Mouse (Mus musculus) MEL (cell line): ENCODE results near the gene Cwc15. TPM values are rescaled to one million over a fixed set of nuclear protein-coding genes. Genes with fewer than 3 reads are reported as not detected.
A peak's percentile ranks its signal among the peaks of the same experiment; 100 is the strongest.
"Not testable (repeated sequence)": the region's sequence is repeated elsewhere in the genome, so short reads cannot be mapped to it uniquely, and the experiment has no call there.

Experiments used
- DNase-seq: peaks from one replicate; pipeline ENCODE4 v3.0.0; 2011; ENCODE audit warnings: low read depth, low spot score
- H3K27ac ChIP-seq: 2 replicates; pipeline ENCODE4 v1.5.1; 2012; ENCODE audit warnings: low read depth, mild to moderate bottlenecking, control low read depth, low read length, moderate library complexity; ENCODE audit not compliant: control insufficient read depth
- H3K27me3 ChIP-seq, 2 experiments: fragments of 150-350 bp in 1 of 2; sonication (generic) in 1 of 2; 2 replicates each; pipeline ENCODE4 v1.6.1; 2012; ENCODE audit warnings: low read length in 2 of 2, mild to moderate bottlenecking in 2 of 2, improper control_type of control experiment in 1 of 2, moderate library complexity in 1 of 2; ENCODE audit not compliant: insufficient read depth in 2 of 2, control insufficient read depth in 1 of 2
- H3K36me3 ChIP-seq, 2 experiments: 2 replicates each; pipeline ENCODE4 v1.6.1; 2012 to 2014; ENCODE audit warnings: low read length in 2 of 2, improper control_type of control experiment in 1 of 2, inconsistent platforms in 1 of 2, mild to moderate bottlenecking in 1 of 2; ENCODE audit not compliant: insufficient read depth in 2 of 2, control insufficient read depth in 1 of 2
- H3K4me1 ChIP-seq, 2 experiments: fragments of 150-350 bp in 1 of 2; sonication (generic) in 1 of 2; 2 replicates each; pipeline ENCODE4 v1.6.1; 2012; ENCODE audit warnings: low read length in 2 of 2, improper control_type of control experiment in 1 of 2, mild to moderate bottlenecking in 1 of 2; ENCODE audit not compliant: insufficient read depth in 2 of 2, control insufficient read depth in 1 of 2
- H3K4me3 ChIP-seq, 2 experiments: fragments of 150-350 bp in 1 of 2; sonication (generic) in 1 of 2; 2 replicates each; pipeline ENCODE4 v1.5.1; 2012; ENCODE audit warnings: low read depth in 2 of 2, low read length in 2 of 2, mild to moderate bottlenecking in 2 of 2, moderate library complexity in 2 of 2, control low read depth in 1 of 2, improper control_type of control experiment in 1 of 2; ENCODE audit not compliant: control insufficient read depth in 1 of 2, insufficient read depth in 1 of 2
- H3K79me2 ChIP-seq: 2 replicates; pipeline ENCODE4 v1.6.1; 2012; ENCODE audit warnings: mild to moderate bottlenecking, low read length, moderate library complexity; ENCODE audit not compliant: control insufficient read depth, poor library complexity, insufficient read depth
- H3K9ac ChIP-seq: 2 replicates; pipeline ENCODE4 v1.6.1; 2012; ENCODE audit warnings: low read depth, mild to moderate bottlenecking, control low read depth, low read length, moderate library complexity; ENCODE audit not compliant: control insufficient read depth, poor library complexity, severe bottlenecking
- H3K9me3 ChIP-seq: fragments of 150-350 bp; sonication (generic); replicated peaks from 2 replicates; pipeline ENCODE4 v1.6.1; 2012; ENCODE audit warnings: mild to moderate bottlenecking, low read length, improper control_type of control experiment, moderate library complexity; ENCODE audit not compliant: insufficient read depth
- CTCF ChIP-seq, 3 experiments: IDR thresholded peaks in 2 of 3; conservative IDR thresholded peaks in 1 of 3; 2 replicates each; pipeline ENCODE4 v1.5.1; 2011 to 2012; ENCODE audit warnings: low read length in 3 of 3, low read depth in 2 of 3, mild to moderate bottlenecking in 2 of 3, improper control_type of control experiment in 1 of 3, inconsistent platforms in 1 of 3, mixed read lengths in 1 of 3, moderate library complexity in 1 of 3; ENCODE audit not compliant: control insufficient read depth in 1 of 3, insufficient read depth in 1 of 3, poor library complexity in 1 of 3, severe bottlenecking in 1 of 3
- E2F4 ChIP-seq: IDR thresholded peaks from 2 replicates; pipeline ENCODE4 v1.6.1; 2011; ENCODE audit warnings: low read depth, low read length, improper control_type of control experiment, borderline replicate concordance
- ELF1 ChIP-seq: IDR thresholded peaks from 2 replicates; pipeline ENCODE4 v1.6.1; 2014; ENCODE audit warnings: low read depth, mild to moderate bottlenecking, inconsistent platforms, low read length, improper control_type of control experiment, moderate library complexity
- EP300 ChIP-seq, 2 experiments: IDR thresholded peaks; 2 replicates each; pipeline ENCODE4 v1.6.1; 2011; ENCODE audit warnings: improper control_type of control experiment in 2 of 2, low read length in 2 of 2, low read depth in 1 of 2, mild to moderate bottlenecking in 1 of 2
- GABPA ChIP-seq: IDR thresholded peaks from 2 replicates; pipeline ENCODE4 v1.6.1; 2012; ENCODE audit warnings: low read depth, mild to moderate bottlenecking, inconsistent platforms, low read length, improper control_type of control experiment, moderate library complexity
- GATA1 ChIP-seq: IDR thresholded peaks from 2 replicates; pipeline ENCODE4 v1.6.1; 2011; ENCODE audit warnings: low read depth, low read length, improper control_type of control experiment
- JUND ChIP-seq: IDR thresholded peaks from 2 replicates; pipeline ENCODE4 v1.6.1; 2011; ENCODE audit warnings: low read depth, mild to moderate bottlenecking, improper control_type of control experiment, low read length
- KAT2A ChIP-seq: conservative IDR thresholded peaks from 2 replicates; pipeline ENCODE4 v1.6.1; 2012; ENCODE audit warnings: low read depth, low read length, improper control_type of control experiment, inconsistent platforms
- MAX ChIP-seq: IDR thresholded peaks from 2 replicates; pipeline ENCODE4 v1.6.1; 2011; ENCODE audit warnings: low read length, improper control_type of control experiment
- MEF2A ChIP-seq: IDR thresholded peaks from 2 replicates; pipeline ENCODE4 v1.6.1; 2014; ENCODE audit warnings: low read depth, mild to moderate bottlenecking, inconsistent platforms, low read length, improper control_type of control experiment; ENCODE audit not compliant: poor library complexity, insufficient replicate concordance, severe bottlenecking; ENCODE audit errors: extremely low read depth
- MYC ChIP-seq: IDR thresholded peaks from 2 replicates; pipeline ENCODE4 v1.6.1; 2011; ENCODE audit warnings: low read depth, mild to moderate bottlenecking, low read length, improper control_type of control experiment, moderate library complexity
- POLR2A ChIP-seq, 2 experiments: IDR thresholded peaks; 2 replicates each; pipeline ENCODE4 v1.6.1; 2011 to 2012; ENCODE audit warnings: low read length in 2 of 2, mild to moderate bottlenecking in 2 of 2, control low read depth in 1 of 2, improper control_type of control experiment in 1 of 2, low read depth in 1 of 2, moderate library complexity in 1 of 2; ENCODE audit not compliant: control insufficient read depth in 1 of 2, insufficient read depth in 1 of 2, poor library complexity in 1 of 2
- POLR2AphosphoS2 ChIP-seq: IDR thresholded peaks from 2 replicates; pipeline ENCODE4 v1.6.1; 2011; ENCODE audit warnings: low read length, improper control_type of control experiment
- POLR2AphosphoS5 ChIP-seq: IDR thresholded peaks from 2 replicates; pipeline ENCODE4 v1.6.1; 2012; ENCODE audit warnings: low read depth, borderline replicate concordance, mild to moderate bottlenecking, inconsistent platforms, low read length, moderate library complexity, mixed read lengths
- RAD21 ChIP-seq: IDR thresholded peaks from 2 replicates; pipeline ENCODE4 v1.6.1; 2011; ENCODE audit warnings: mild to moderate bottlenecking, low read depth, low read length, improper control_type of control experiment
- RCOR1 ChIP-seq: IDR thresholded peaks from 2 replicates; pipeline ENCODE4 v1.6.1; 2012; ENCODE audit warnings: low read depth, mild to moderate bottlenecking, inconsistent platforms, low read length, improper control_type of control experiment
- SIN3A ChIP-seq: IDR thresholded peaks from 2 replicates; pipeline ENCODE4 v1.6.1; 2012; ENCODE audit warnings: low read length, improper control_type of control experiment, inconsistent platforms
- SMC3 ChIP-seq: IDR thresholded peaks from 2 replicates; pipeline ENCODE4 v1.6.1; 2011; ENCODE audit warnings: low read depth, low read length, improper control_type of control experiment
- TAL1 ChIP-seq: IDR thresholded peaks from 2 replicates; pipeline ENCODE4 v1.6.1; 2012; ENCODE audit warnings: mild to moderate bottlenecking, inconsistent platforms, low read length, moderate library complexity, mixed read lengths
- TBP ChIP-seq: IDR thresholded peaks from 2 replicates; pipeline ENCODE4 v1.8.0; 2011; ENCODE audit warnings: low read depth, low read length, improper control_type of control experiment
- TCF12 ChIP-seq: IDR thresholded peaks from 2 replicates; pipeline ENCODE4 v1.6.1; 2014; ENCODE audit warnings: low read depth, mild to moderate bottlenecking, inconsistent platforms, low read length, improper control_type of control experiment, moderate library complexity
- UBTF ChIP-seq: IDR thresholded peaks from 2 replicates; pipeline ENCODE4 v1.6.1; 2012; ENCODE audit warnings: low read depth, mild to moderate bottlenecking, inconsistent platforms, low read length, improper control_type of control experiment, moderate library complexity, borderline replicate concordance; ENCODE audit not compliant: insufficient read depth
- ZC3H11A ChIP-seq: IDR thresholded peaks from 2 replicates; pipeline ENCODE4 v1.6.1; 2012; ENCODE audit warnings: low read depth, mild to moderate bottlenecking, inconsistent platforms, low read length, improper control_type of control experiment
- ZNF384 ChIP-seq: IDR thresholded peaks from 2 replicates; pipeline ENCODE4 v1.6.1; 2012; ENCODE audit warnings: low read depth, mild to moderate bottlenecking, inconsistent platforms, low read length, improper control_type of control experiment
- polyA plus RNA-seq, 2 experiments: library from polyadenylated mRNA; stranded (reverse) in 1 of 2; unstranded in 1 of 2; fragments of >175 nt in 1 of 2; fragments of >200 nt in 1 of 2; gene quantifications; 2 replicates each; pipeline versions ENCODE4 v1.2.1 to v1.2.4; 2012; ENCODE audit warnings: low replicate concordance in 2 of 2, low read depth in 1 of 2; ENCODE audit not compliant: insufficient read length in 2 of 2, insufficient read depth in 1 of 2, missing spikeins in 1 of 2
- total RNA-seq: library from RNA; depleted of rRNA; stranded (reverse); fragments of 300-350 nt; gene quantifications from 2 replicates; pipeline ENCODE4 v1.2.3, GENCODE M21; 2012

Cwc15 gene
- total and polyA plus RNA-seq, 3 experiments: 196 to 562 (median 331) TPM

DNA sequence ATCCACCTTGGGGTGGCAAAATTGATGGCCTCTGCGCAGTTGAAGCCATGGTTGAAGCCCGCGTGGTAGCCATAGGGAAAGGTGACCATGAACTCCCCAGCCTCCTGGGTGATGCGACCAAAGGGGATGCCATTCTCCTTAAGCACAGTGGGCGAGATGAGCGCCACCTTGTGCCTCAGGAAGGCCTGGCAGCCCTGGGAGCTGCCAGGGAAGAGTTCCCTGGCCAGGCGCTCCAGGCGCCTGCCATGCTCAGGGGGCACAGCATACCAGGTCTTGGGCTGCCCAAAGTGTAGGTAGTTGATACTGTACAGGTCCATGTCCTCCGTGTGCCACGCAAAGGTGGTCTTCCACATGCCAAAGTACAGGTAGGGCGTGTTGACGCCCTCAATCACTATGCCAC is 36.7 kb upstream of the Cwc15 start:
- not testable (repeated sequence) for H3K79me2 ChIP-seq, DNase-seq
- H3K27me3 ChIP-seq: peaks cover 11 to 23% of the 10 kb centered on the region in 2 experiments
- TF ChIP-seq SMC3: peak; percentile 64
- peak; percentile 29 for TF ChIP-seq RAD21
- peak; percentile 25 to 64 (median 48) for TF ChIP-seq CTCF (IDR thresholded peaks at IDR 0.05 in 2 of 3, conservative IDR thresholded peaks at IDR 0.05 in 1 of 3; ENCODE audit: control insufficient read depth in 1 of 3, insufficient read depth in 1 of 3, low read depth in 2 of 3, low read length in 3 of 3, poor library complexity in 1 of 3, severe bottlenecking in 1 of 3)
- peak; percentile 29; the same call in 1 of the 2 replicates for TF ChIP-seq ZC3H11A
- TF ChIP-seq, all 39 proteins: peak for 4; not testable (repeated sequence) for 35
- H3K36me3 ChIP-seq, H3K4me3 ChIP-seq, H3K4me1 ChIP-seq, H3K9me3 ChIP-seq, H3K27ac ChIP-seq, H3K9ac ChIP-seq: not testable (repeated sequence)

GRCm38 (mm10) chr9:14498896-14499705 is 1.3 kb upstream of the Cwc15 start:
- Histone ChIP-seq H3K36me3 (peaks cover 19 to 20% of the 10 kb centered on the region in 2 experiments), H3K27me3 (no peaks in the 10 kb centered on the region), H3K79me2 (peaks cover 13% of the 10 kb centered on the region), H3K9ac (peak overlapping the region; percentile 77), H3K27ac (no peak overlapping the region)
- 0 out of 2 replicates have a peak, but pooled peaks have one; percentile 5 for TF ChIP-seq ZNF384
- no peak for TF ChIP-seq TBP
- TF ChIP-seq TCF12: no peak
- no peak for TF ChIP-seq EP300 (IDR thresholded peaks at IDR 0.05; ENCODE audit: low read depth in 1 of 2, low read length in 2 of 2)
- TF ChIP-seq MAX: no peak
- TF ChIP-seq, all 39 proteins: peak for 1
- DNase-seq: no peak
- H3K4me1 ChIP-seq: peaks cover 6 to 16% of the 10 kb centered on the region in 2 experiments
- peak overlapping the region; percentile 75 to 78 for H3K4me3 ChIP-seq
- no peaks in the 10 kb centered on the region for H3K9me3 ChIP-seq

DNA sequence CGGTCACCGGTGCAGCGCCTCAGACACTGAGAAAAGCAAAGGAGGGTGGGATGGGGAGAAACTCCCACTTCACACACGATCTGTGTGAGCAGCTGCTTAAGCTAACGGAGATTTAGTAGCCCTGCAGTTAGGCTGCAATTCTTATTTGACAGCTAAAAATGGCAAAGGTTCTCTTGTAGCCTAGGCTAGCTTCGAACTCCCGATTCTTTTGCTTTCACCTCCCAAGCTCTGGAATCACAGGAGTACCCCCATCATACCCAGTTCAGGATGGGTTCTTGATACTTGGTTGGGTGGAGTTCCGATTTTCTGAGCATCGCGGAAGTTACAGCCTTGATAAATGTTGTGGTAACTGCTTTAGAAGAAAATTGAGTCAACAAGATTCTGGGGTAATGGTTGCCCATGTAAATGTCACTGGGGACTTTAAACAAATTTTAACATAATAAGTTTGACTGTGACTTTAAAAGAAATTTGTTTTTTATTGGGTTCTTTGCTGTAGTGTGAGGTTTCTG is 553 bp downstream of the Cwc15 start:
- DNase-seq: peak; percentile 91
- H3K9ac ChIP-seq: peak overlapping the region; percentile 77
- H3K4me1 ChIP-seq: peaks cover 6 to 16% of the 10 kb centered on the region in 2 experiments
- no peaks in the 10 kb centered on the region for H3K27me3 ChIP-seq
- H3K79me2 ChIP-seq: peaks cover 13% of the 10 kb centered on the region
- H3K9me3 ChIP-seq: no peaks in the 10 kb centered on the region
- peak overlapping the region; percentile 69 to 74 for H3K4me3 ChIP-seq
- peaks cover 20 to 38% of the 10 kb centered on the region in 2 experiments for H3K36me3 ChIP-seq
- peak overlapping the region; percentile 35 for H3K27ac ChIP-seq
- TF ChIP-seq KAT2A (no peak), RCOR1 (peak; percentile 83), POLR2AphosphoS5 (no peak), JUND (no peak), UBTF (no peak), EP300 (IDR thresholded peaks at IDR 0.05; ENCODE audit: low read depth in 1 of 2, low read length in 2 of 2) (peak; percentile 40 to 60; a peak in 1 of 4 replicates), POLR2AphosphoS2 (no peak), GABPA (no peak), MEF2A (no peak), RAD21 (no peak; the same call in 1 of the 2 replicates), POLR2A (IDR thresholded peaks at IDR 0.05; ENCODE audit: control insufficient read depth in 1 of 2, insufficient read depth in 1 of 2, low read depth in 1 of 2, low read length in 2 of 2, poor library complexity in 1 of 2) (no peak), E2F4 (no peak), MYC (no peak), SIN3A (no peak; the same call in 1 of the 2 replicates), MAX (no peak), ELF1 (peak; percentile 80), TAL1 (no peak), GATA1 (peak; percentile 78)
